Comparison of ENCODE assay signal across 24 mouse cellular contexts in genomic region chr12:75467127-75467526, GRCm38 (mm10). TPM values are rescaled to one million over a fixed set of nuclear protein-coding genes. Genes with fewer than 3 reads are reported as not detected.
"Had no signal": no experiment of that assay in that cellular context is flagged by ENCODE, and none has a peak within 500 bp of the region (broad histone marks: within the 10 kb centered on the region; RNA-seq: fewer than 3 reads in every experiment).

No protein-coding gene starts in this region.

- H3K4me1 ChIP-seq: liver, embryonic 13.5 days; midbrain, embryonic 15.5 days had no signal

- ATAC-seq: midbrain, embryonic 15.5 days had no signal

- DNase-seq: kidney, adult 11 months; kidney, postnatal 14 days; layer of hippocampus, adult 9-11 months; liver, embryonic 13.5 days; lung, adult 2 months; lung, postnatal 14 days; lung, postnatal 4 days; right cerebral cortex, adult 18-20 months; right cerebral cortex, postnatal 14 days; right cerebral cortex, postnatal 4 days; thymus, adult 2 months; thymus, postnatal 14 days; thymus, postnatal 4 days had no signal

- H3K9ac ChIP-seq: liver, embryonic 13.5 days; midbrain, embryonic 15.5 days; neural tube, embryonic 12.5 days; neural tube, embryonic 15.5 days had no signal

- H3K4me2 ChIP-seq: liver, embryonic 13.5 days; midbrain, embryonic 11.5 days; midbrain, embryonic 15.5 days; neural tube, embryonic 12.5 days; neural tube, embryonic 15.5 days had no signal

- H3K4me3 ChIP-seq: layer of hippocampus, adult 2 months; liver, embryonic 13.5 days; midbrain, embryonic 15.5 days; neural tube, embryonic 12.5 days; neural tube, embryonic 15.5 days had no signal

- H3K27me3 ChIP-seq: liver, embryonic 13.5 days; midbrain, embryonic 15.5 days; neural tube, embryonic 12.5 days; neural tube, embryonic 15.5 days had no signal

- H3K9me3 ChIP-seq: liver, embryonic 13.5 days; midbrain, embryonic 15.5 days; neural tube, embryonic 12.5 days; neural tube, embryonic 15.5 days had no signal

- H3K27ac ChIP-seq: layer of hippocampus, adult 2 months; liver, embryonic 13.5 days; midbrain, embryonic 15.5 days; neural tube, embryonic 12.5 days; neural tube, embryonic 15.5 days; stomach, postnatal 0 days had no signal

RNA-seq across cellular contexts. Expression of gene Gphb5, which starts 50.5 kb away (rescaled TPM):
- polyA plus RNA-seq: kidney, embryonic 16.5 days; large intestine, adult 2 months; limb, embryonic 11.5 days; liver, embryonic 13.5 days; liver, embryonic 16.5 days; lung, adult 2 months; midbrain, embryonic 11.5 days; midbrain, embryonic 15.5 days; neural tube, embryonic 12.5 days; neural tube, embryonic 15.5 days; stomach, embryonic 14.5 days; stomach, postnatal 0 days had no signal
